In genomic region chr14:76415781-76416301, GRCm38 (mm10) we compare ENCODE assay signal across 8 mouse cellular contexts. TPM values are rescaled to one million over a fixed set of nuclear protein-coding genes. Genes with fewer than 3 reads are reported as not detected.
DNase-seq lines count a peak whose midpoint lies in the region; ATAC-seq and TF ChIP-seq lines count a peak whose summit lies in the region.

No protein-coding gene starts in this region.

- no peaks in the 10 kb centered on the region for H3K36me3 ChIP-seq in spleen, adult 2 months (ENCODE audit: control insufficient read depth, insufficient read depth, low read length)
- no peaks in the 10 kb centered on the region; the same call in 1 of the 2 replicates for H3K36me3 ChIP-seq in heart, adult 2 months (ENCODE audit: control insufficient read depth, insufficient read depth, low read length)
- H3K36me3 ChIP-seq in kidney, adult 2 months (ENCODE audit: control insufficient read depth, insufficient read depth, low read length): no peaks in the 10 kb centered on the region
- H3K36me3 ChIP-seq in limb, embryonic 15.5 days: peaks cover 20% of the 10 kb centered on the region
- peaks cover 28% of the 10 kb centered on the region for H3K36me3 ChIP-seq in midbrain, embryonic 14.5 days (ENCODE audit: control insufficient read depth, insufficient read depth, low read length)
- H3K36me3 ChIP-seq in stomach, postnatal 0 days (ENCODE audit: control insufficient read depth, insufficient read depth, low read length): no peaks in the 10 kb centered on the region

- no peaks in the 10 kb centered on the region for H3K79me2 ChIP-seq in heart, adult 2 months (replicated peaks; ENCODE audit: control insufficient read depth, insufficient read depth, low read length)

- TF ChIP-seq POLR2A in spleen, adult 2 months (IDR thresholded peaks at IDR 0.05; ENCODE audit: low read depth, low read length): no peak
- TF ChIP-seq POLR2A in heart, adult 2 months (IDR thresholded peaks at IDR 0.05; ENCODE audit: insufficient read depth, low read depth, low read length): no peak
- no peak for TF ChIP-seq POLR2A in kidney, adult 2 months (IDR thresholded peaks at IDR 0.05; ENCODE audit: low read depth, low read length)

- TF ChIP-seq CTCF in spleen, adult 2 months (IDR thresholded peaks at IDR 0.05; ENCODE audit: extremely low read depth, insufficient read depth, insufficient read length, insufficient replicate concordance): no peak
- no peak for TF ChIP-seq CTCF in heart, adult 2 months (IDR thresholded peaks at IDR 0.05)
- no peak for TF ChIP-seq CTCF in kidney, adult 2 months (conservative IDR thresholded peaks at IDR 0.05; ENCODE audit: insufficient read depth, insufficient read length, low read depth, low read length)
- TF ChIP-seq CTCF in stomach, postnatal 0 days (IDR thresholded peaks at IDR 0.05; ENCODE audit: low read depth): no peak

- DNase-seq in spleen, adult 2 months (ENCODE audit: low read depth in 1 of 2, low spot score in 2 of 2): peak in 1 of 2 experiments; percentile 16
- no peak for DNase-seq in spleen, postnatal 14 days (ENCODE audit: low spot score in 2 of 2)
- DNase-seq in embryo, embryonic 10.5 days (ENCODE audit: low spot score): peak; percentile 67
- peak; percentile 61 to 67 for DNase-seq in heart, adult 2 months
- DNase-seq in kidney, adult 2 months: peak; percentile 51
- DNase-seq in midbrain, embryonic 14.5 days: peak; percentile 78
- peak; percentile 64 for DNase-seq in stomach, postnatal 0 days (ENCODE audit: low spot score)

- intact Hi-C loops in heart, adult 2 months (cut with DNase I): loop anchor here (2.0 to 10.0 kb wide), 4 partner anchors 33 to 541 kb away; no protein-coding TSS in a partner anchor

- H3K27ac ChIP-seq in spleen, adult 2 months (ENCODE audit: insufficient read depth, low read length): no peak overlapping the region
- H3K27ac ChIP-seq in heart, adult 2 months: peak overlapping the region; percentile 85
- no peak overlapping the region for H3K27ac ChIP-seq in kidney, adult 2 months (ENCODE audit: insufficient read depth, low read depth, low read length)
- H3K27ac ChIP-seq in limb, embryonic 15.5 days: peak overlapping the region; percentile 98
- peak overlapping the region; percentile 100 for H3K27ac ChIP-seq in midbrain, embryonic 14.5 days (replicated peaks; ENCODE audit: low read depth, low read length)
- H3K27ac ChIP-seq in stomach, postnatal 0 days (replicated peaks): peak overlapping the region; percentile 98

- H3K9ac ChIP-seq in heart, adult 2 months (ENCODE audit: low read depth, low read length): peak overlapping the region; percentile 59
- peak overlapping the region; percentile 98 for H3K9ac ChIP-seq in limb, embryonic 15.5 days
- peak overlapping the region; percentile 99 for H3K9ac ChIP-seq in midbrain, embryonic 14.5 days (replicated peaks; ENCODE audit: low read length)
- H3K9ac ChIP-seq in stomach, postnatal 0 days (ENCODE audit: low read length): peak overlapping the region; percentile 90

- H3K9me3 ChIP-seq in limb, embryonic 15.5 days: no peaks in the 10 kb centered on the region
- H3K9me3 ChIP-seq in midbrain, embryonic 14.5 days (ENCODE audit: control insufficient read depth, low read length): no peaks in the 10 kb centered on the region
- no peaks in the 10 kb centered on the region for H3K9me3 ChIP-seq in stomach, postnatal 0 days (ENCODE audit: control insufficient read depth, low read length)

- no peaks in the 10 kb centered on the region for H3K4me1 ChIP-seq in spleen, adult 2 months (ENCODE audit: control insufficient read depth, insufficient read depth, insufficient read length)
- H3K4me1 ChIP-seq in heart, adult 2 months (ENCODE audit: control insufficient read depth, insufficient read depth, low read length): peaks cover 9% of the 10 kb centered on the region
- no peaks in the 10 kb centered on the region for H3K4me1 ChIP-seq in kidney, adult 2 months (ENCODE audit: control insufficient read depth, insufficient read depth, low read length)
- peaks cover 46% of the 10 kb centered on the region for H3K4me1 ChIP-seq in limb, embryonic 15.5 days
- peaks cover 37% of the 10 kb centered on the region for H3K4me1 ChIP-seq in midbrain, embryonic 14.5 days (ENCODE audit: control insufficient read depth, insufficient read depth, low read length)
- H3K4me1 ChIP-seq in stomach, postnatal 0 days (replicated peaks; ENCODE audit: control insufficient read depth, insufficient read depth): peaks cover 7% of the 10 kb centered on the region; the same call in 1 of the 2 replicates

- H3K27me3 ChIP-seq in spleen, adult 2 months (ENCODE audit: control insufficient read depth, insufficient read depth, low read length): peaks cover 9% of the 10 kb centered on the region; the same call in 1 of the 2 replicates
- no peaks in the 10 kb centered on the region for H3K27me3 ChIP-seq in heart, adult 2 months (ENCODE audit: control insufficient read depth, insufficient read depth, low read length)
- H3K27me3 ChIP-seq in kidney, adult 2 months (replicated peaks; ENCODE audit: control insufficient read depth, insufficient read depth, low read length): no peaks in the 10 kb centered on the region
- H3K27me3 ChIP-seq in limb, embryonic 15.5 days: no peaks in the 10 kb centered on the region
- H3K27me3 ChIP-seq in midbrain, embryonic 14.5 days (ENCODE audit: control insufficient read depth, insufficient read depth, low read length): no peaks in the 10 kb centered on the region
- no peaks in the 10 kb centered on the region for H3K27me3 ChIP-seq in stomach, postnatal 0 days (ENCODE audit: control insufficient read depth, insufficient read depth, low read length)

- H3K4me3 ChIP-seq in spleen, adult 2 months (ENCODE audit: extremely low read depth, insufficient read depth, insufficient read length): peak overlapping the region; percentile 88
- H3K4me3 ChIP-seq in heart, adult 2 months: peak overlapping the region; percentile 85
- peak overlapping the region; percentile 68 for H3K4me3 ChIP-seq in kidney, adult 2 months (ENCODE audit: insufficient read depth, low read depth, low read length)
- peak overlapping the region; percentile 91 for H3K4me3 ChIP-seq in limb, embryonic 15.5 days
- H3K4me3 ChIP-seq in midbrain, embryonic 14.5 days (replicated peaks; ENCODE audit: low read depth, low read length): peak overlapping the region; percentile 91
- H3K4me3 ChIP-seq in stomach, postnatal 0 days (ENCODE audit: low read depth, low read length): peak overlapping the region; percentile 86

- ATAC-seq in limb, embryonic 15.5 days (ENCODE audit: insufficient number of reproducible peaks, low FRiP score, low TSS enrichment, low read depth): no peak
- no peak; the same call in 1 of the 2 replicates for ATAC-seq in midbrain, embryonic 14.5 days (ENCODE audit: low FRiP score, low TSS enrichment)
- ATAC-seq in stomach, postnatal 0 days (ENCODE audit: low FRiP score, low TSS enrichment): no peak

- H3K4me2 ChIP-seq in limb, embryonic 15.5 days: peak overlapping the region; percentile 90
- peak overlapping the region; percentile 68 for H3K4me2 ChIP-seq in midbrain, embryonic 14.5 days (ENCODE audit: low read length)
- H3K4me2 ChIP-seq in stomach, postnatal 0 days (replicated peaks; ENCODE audit: low read depth): peak overlapping the region; percentile 86

- TF ChIP-seq EP300 in heart, adult 2 months (IDR thresholded peaks at IDR 0.05; ENCODE audit: insufficient read depth, low read depth, low read length): 0 out of 2 replicates have a peak, but pooled peaks have one; percentile 25
- TF ChIP-seq EP300 in stomach, postnatal 0 days (optimal IDR thresholded peaks at IDR 0.05): no peak

- 2% methylated on average over 32 of the region's 38 CpGs for WGBS in spleen, adult 2 months
- 2% methylated on average over 36 of the region's 38 CpGs for WGBS in heart, adult 2 months
- WGBS in kidney, adult 2 months: under 1% methylated on average over 38 of the region's 38 CpGs
- 0% methylated on average over 32 of the region's 38 CpGs for WGBS in limb, embryonic 15.5 days
- WGBS in midbrain, embryonic 14.5 days: 0% methylated on average over 35 of the region's 38 CpGs
- under 1% methylated on average over 33 of the region's 38 CpGs for WGBS in stomach, postnatal 0 days

RNA-seq across cellular contexts. Expression of gene Tsc22d1, which starts 1.1 kb away (rescaled TPM):
- 82.9 and 93.7 TPM in 2 replicates for polyA plus RNA-seq in spleen, adult 2 months (2012; rRNA removed)
- total RNA-seq in heart, adult 2 months (2021): 100 to 1,000 TPM; 353 to 454 TPM
- 178 and 361 TPM in 2 replicates for polyA plus RNA-seq in heart, adult 2 months (2012; rRNA removed)
- polyA plus RNA-seq in kidney, adult 2 months (2012; rRNA removed): 137 and 153 TPM in 2 replicates
- polyA plus RNA-seq in limb, embryonic 15.5 days (2015; fragmentation: Nextera tagmentation; extraction: Ambion mirVana): 543 and 584 TPM in 2 replicates
- polyA plus RNA-seq in midbrain, embryonic 14.5 days (2014; fragmentation: Nextera tagmentation; extraction: Ambion mirVana): 792 and 872 TPM in 2 replicates
- 310 and 313 TPM in 2 replicates for polyA plus RNA-seq in stomach, postnatal 0 days (2015; fragmentation: Nextera tagmentation; extraction: Ambion mirVana)

Comparison
In these comparisons a context has a peak if more than half of its experiments do, and no peak if none do; other contexts are left out.
1. DNase-seq: peak in embryo, embryonic 10.5 days (single experiment), heart, adult 2 months (2 of 2), kidney, adult 2 months (single experiment), midbrain, embryonic 14.5 days (single experiment) and stomach, postnatal 0 days (single experiment); none in spleen, postnatal 14 days (0 of 2).
2. H3K27ac ChIP-seq: peak in heart, adult 2 months (single experiment), limb, embryonic 15.5 days (single experiment), midbrain, embryonic 14.5 days (single experiment) and stomach, postnatal 0 days (single experiment); none in spleen, adult 2 months (single experiment) and kidney, adult 2 months (single experiment).
3. Peak in every context shown above with its lines, with median percentiles within 50 percentile points of each other: H3K4me3 ChIP-seq, H3K9ac ChIP-seq and H3K4me2 ChIP-seq.